8 mouse cellular contexts compared by ENCODE assay signal in genomic region chr5:136246452-136246838, GRCm38 (mm10). TPM values are rescaled to one million over a fixed set of nuclear protein-coding genes. Genes with fewer than 3 reads are reported as not detected.
DNase-seq lines count a peak whose midpoint lies in the region; ATAC-seq and TF ChIP-seq lines count a peak whose summit lies in the region.

Gene Sh2b2, minus strand, starts transcription at chr5:136246556.

- peak within 1 kb of the TSS; percentile 60 for H3K4me3 ChIP-seq in kidney, embryonic 14.5 days (ENCODE audit: low read length)
- peak within 1 kb of the TSS; percentile 68 to 69; a peak in 3 of 4 replicates for H3K4me3 ChIP-seq in heart, embryonic 14.5 days (ENCODE audit: control insufficient read depth in 1 of 2, insufficient read depth in 1 of 2, low read depth in 1 of 2, low read length in 2 of 2)
- peak within 1 kb of the TSS; percentile 65 for H3K4me3 ChIP-seq in lung, postnatal 0 days (ENCODE audit: low read depth, low read length)

- H3K27ac ChIP-seq in kidney, embryonic 14.5 days (ENCODE audit: low read depth, low read length), result no peak within 1 kb of the TSS
- 0 out of 4 replicates have a peak within 1 kb of the TSS, but pooled peaks of 1 of the 2 experiments have one; percentile 66 for H3K27ac ChIP-seq in heart, embryonic 14.5 days (replicated peaks in 1 of 2; ENCODE audit: control insufficient read depth in 1 of 2, insufficient read depth in 1 of 2, low read depth in 2 of 2, low read length in 2 of 2)
- H3K27ac ChIP-seq in lung, postnatal 0 days (ENCODE audit: low read length), result 0 out of 2 replicates have a peak within 1 kb of the TSS, but pooled peaks have one; percentile 68

- no peak for ATAC-seq in kidney, embryonic 14.5 days (ENCODE audit: low FRiP score, low TSS enrichment)
- no peak for ATAC-seq in heart, embryonic 14.5 days (ENCODE audit: insufficient number of reproducible peaks, insufficient read depth, low FRiP score, low read depth)
- no peak for ATAC-seq in lung, postnatal 0 days

- H3K4me2 ChIP-seq in kidney, embryonic 14.5 days (replicated peaks; ENCODE audit: low read depth, low read length), result peak within 1 kb of the TSS; percentile 93
- peak within 1 kb of the TSS; percentile 98 for H3K4me2 ChIP-seq in heart, embryonic 14.5 days (ENCODE audit: low read length)
- H3K4me2 ChIP-seq in lung, postnatal 0 days (replicated peaks; ENCODE audit: low read depth, low read length), result peak within 1 kb of the TSS; percentile 94

- H3K36me3 ChIP-seq in kidney, embryonic 14.5 days (ENCODE audit: control insufficient read depth, insufficient read depth, low read length), result 0 out of 2 replicates have a peak, but pooled peaks cover 2% of the 10 kb centered on the region
- 0 out of 2 replicates have a peak, but pooled peaks cover 3% of the 10 kb centered on the region for H3K36me3 ChIP-seq in heart, embryonic 14.5 days (ENCODE audit: control insufficient read depth, insufficient read depth, low read length)
- H3K36me3 ChIP-seq in lung, postnatal 0 days (ENCODE audit: insufficient read depth, low read length), result no peaks in the 10 kb centered on the region

- TF ChIP-seq EP300 in lung, postnatal 0 days (IDR thresholded peaks at IDR 0.05), result no peak

- no peaks in the 10 kb centered on the region for H3K9me3 ChIP-seq in kidney, embryonic 14.5 days (ENCODE audit: control insufficient read depth, low read length)
- no peaks in the 10 kb centered on the region for H3K9me3 ChIP-seq in heart, embryonic 14.5 days (ENCODE audit: control insufficient read depth, low read length)
- H3K9me3 ChIP-seq in lung, postnatal 0 days (ENCODE audit: low read length), result no peaks in the 10 kb centered on the region

- no peak for TF ChIP-seq CTCF in lung, postnatal 0 days (IDR thresholded peaks at IDR 0.05)

- H3K4me1 ChIP-seq in kidney, embryonic 14.5 days (ENCODE audit: control insufficient read depth, insufficient read depth, low read length), result peaks cover 8% of the 10 kb centered on the region; the same call in 1 of the 2 replicates
- H3K4me1 ChIP-seq in heart, embryonic 14.5 days (ENCODE audit: control insufficient read depth in 2 of 2, insufficient read depth in 2 of 2, low read length in 2 of 2), result peaks cover 8 to 9% of the 10 kb centered on the region in 2 experiments; a peak in 3 of 4 replicates
- peaks cover 7% of the 10 kb centered on the region for H3K4me1 ChIP-seq in lung, postnatal 0 days (ENCODE audit: insufficient read depth, low read depth, low read length)

- WGBS in kidney, embryonic 14.5 days, result 86% methylated on average over 2 of the region's 2 CpGs
- 88% methylated on average over 2 of the region's 2 CpGs for WGBS in heart, embryonic 14.5 days
- WGBS in lung, postnatal 0 days, result 80% methylated on average over 2 of the region's 2 CpGs

- no peak for DNase-seq in kidney, adult 11 months
- DNase-seq in adrenal gland, postnatal 36 days, result no peak
- DNase-seq in lung, postnatal 0 days (ENCODE audit: low spot score), result peak; percentile 23
- DNase-seq in right cerebral cortex, postnatal 25 days, result no peak
- DNase-seq in thymus, postnatal 4 days, result no peak
- no peak for DNase-seq in MN1 (ENCODE audit: low spot score)

- H3K27me3 ChIP-seq in kidney, embryonic 14.5 days (ENCODE audit: control insufficient read depth, insufficient read depth, low read length), result no peaks in the 10 kb centered on the region
- H3K27me3 ChIP-seq in heart, embryonic 14.5 days (ENCODE audit: control insufficient read depth, insufficient read depth, low read length), result peaks cover 20% of the 10 kb centered on the region
- H3K27me3 ChIP-seq in lung, postnatal 0 days (replicated peaks; ENCODE audit: insufficient read depth, low read length), result no peaks in the 10 kb centered on the region

- H3K9ac ChIP-seq in kidney, embryonic 14.5 days (ENCODE audit: low read depth, low read length), result peak within 1 kb of the TSS; percentile 60; the same call in 1 of the 2 replicates
- H3K9ac ChIP-seq in heart, embryonic 14.5 days (ENCODE audit: low read length), result no peak within 1 kb of the TSS; the same call in 1 of the 2 replicates
- no peak within 1 kb of the TSS for H3K9ac ChIP-seq in lung, postnatal 0 days (replicated peaks; ENCODE audit: low read depth)

RNA-seq across cellular contexts. Expression of gene Sh2b2, which starts in this region (rescaled TPM):
- polyA plus RNA-seq in kidney, embryonic 14.5 days (2014; fragmentation: Nextera tagmentation; extraction: Ambion mirVana), result 5.0 and 5.4 TPM in 2 replicates
- 10 to 100 TPM; 19.7 to 21.0 TPM for total RNA-seq in adrenal gland, postnatal 36 days (2021)
- 0.95 and 2.1 TPM in 2 replicates for polyA plus RNA-seq in heart, embryonic 14.5 days (2014; fragmentation: Nextera tagmentation; extraction: Ambion mirVana)
- 1.5 and 1.8 TPM in 2 replicates for polyA plus RNA-seq in lung, postnatal 0 days (2015; fragmentation: Nextera tagmentation; extraction: Ambion mirVana)
